Mouse (Mus musculus) kidney, adult 2 months (tissue): ENCODE measurements around the gene Trip6.

ENCODE experiments used
- CTCF ChIP-seq: fragments of 200-500 bp; conservative IDR thresholded peaks from 2 replicates; pipeline ENCODE4 v1.5.1; 2011; ENCODE audit warnings: low read depth, mild to moderate bottlenecking, control low read depth, low read length, moderate library complexity, mixed read lengths; ENCODE audit not compliant: insufficient read depth, insufficient read length
- POLR2A ChIP-seq: fragments of 200-500 bp; IDR thresholded peaks from one replicate; pipeline ENCODE4 v1.6.1; 2011; ENCODE audit warnings: low read depth, low read length, control low read depth

DNA sequence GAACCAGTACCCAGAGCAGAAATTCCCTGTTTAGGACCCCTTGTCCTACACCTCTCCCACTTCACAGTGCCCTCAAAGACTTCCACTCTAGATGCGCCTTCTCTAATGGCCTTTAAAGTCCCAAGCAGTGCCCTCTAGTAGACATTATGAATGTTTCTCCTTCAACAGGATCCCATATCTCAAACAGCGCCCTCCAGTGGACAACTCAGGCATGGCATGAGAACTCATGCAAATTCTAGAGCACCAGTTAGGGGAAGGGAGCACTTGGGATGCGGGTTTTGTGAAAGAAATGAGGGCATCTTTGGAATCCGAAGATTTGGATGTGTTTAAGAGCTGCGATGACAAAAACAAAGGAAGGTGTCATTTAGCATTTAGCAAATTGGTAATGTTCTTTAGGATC is 29.2 kb downstream of the Trip6 start:
- peak; percentile 50 for TF ChIP-seq CTCF
- no peak for TF ChIP-seq POLR2A
